Mouse (Mus musculus) bone marrow macrophage, adult 2 months (primary cell): Measurements from ENCODE around the gene Clns1a. TPM values are rescaled to one million over a fixed set of nuclear protein-coding genes. Genes with fewer than 3 reads are reported as not detected.

Experiments
- H3K27ac ChIP-seq: 2 replicates; pipeline ENCODE4 v1.5.1; 2012; ENCODE audit warnings: low read depth, low read length; ENCODE audit not compliant: insufficient read depth
- H3K4me1 ChIP-seq: 2 replicates; pipeline ENCODE4 v1.6.1; 2012; ENCODE audit warnings: low read length; ENCODE audit not compliant: control insufficient read depth, insufficient read depth
- H3K4me3 ChIP-seq: 2 replicates; pipeline ENCODE4 v1.5.1; 2012; ENCODE audit warnings: mild to moderate bottlenecking, low read length, moderate library complexity; ENCODE audit not compliant: insufficient read depth
- CTCF ChIP-seq: IDR thresholded peaks from 2 replicates; pipeline ENCODE4 v1.5.1; 2012; ENCODE audit warnings: low read depth, mild to moderate bottlenecking, low read length, moderate library complexity
- POLR2A ChIP-seq: IDR thresholded peaks from 2 replicates; pipeline ENCODE4 v1.6.1; 2012; ENCODE audit warnings: mild to moderate bottlenecking, low read depth, low read length, borderline replicate concordance
- polyA plus RNA-seq: library from polyadenylated mRNA; stranded (reverse); fragments of >200 nt; gene quantifications from 2 replicates; pipeline ENCODE4 v1.2.4, GENCODE M21; 2012; ENCODE audit not compliant: missing spikeins, insufficient read depth, insufficient read length

Gene Clns1a
- polyA plus RNA-seq, 1 experiment = 41.0 TPM

DNA sequence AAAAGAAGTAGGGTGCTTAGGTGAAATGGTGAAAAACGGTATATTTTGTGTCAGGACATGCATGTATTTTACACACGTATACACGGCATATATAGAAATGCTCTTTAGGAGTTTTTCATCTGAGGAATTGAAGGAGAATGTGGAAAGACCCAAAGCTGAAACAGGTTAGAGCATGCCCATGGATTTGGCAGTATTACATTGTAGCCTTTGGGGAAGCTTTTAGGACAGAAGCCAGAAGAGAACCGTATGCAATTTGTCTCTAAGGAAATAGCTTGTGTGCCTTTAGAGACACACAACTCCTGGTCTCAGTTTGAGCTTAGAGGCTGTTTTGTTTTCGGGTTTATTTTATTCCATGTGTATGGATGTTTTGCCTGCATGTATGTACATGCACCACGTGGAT, 4.7 kb downstream of the Clns1a start:
- Histone ChIP-seq H3K27ac (no peak overlapping the region), H3K4me1 (peaks cover 8% of the 10 kb centered on the region), H3K4me3 (no peak overlapping the region)
- no peak for TF ChIP-seq CTCF

DNA sequence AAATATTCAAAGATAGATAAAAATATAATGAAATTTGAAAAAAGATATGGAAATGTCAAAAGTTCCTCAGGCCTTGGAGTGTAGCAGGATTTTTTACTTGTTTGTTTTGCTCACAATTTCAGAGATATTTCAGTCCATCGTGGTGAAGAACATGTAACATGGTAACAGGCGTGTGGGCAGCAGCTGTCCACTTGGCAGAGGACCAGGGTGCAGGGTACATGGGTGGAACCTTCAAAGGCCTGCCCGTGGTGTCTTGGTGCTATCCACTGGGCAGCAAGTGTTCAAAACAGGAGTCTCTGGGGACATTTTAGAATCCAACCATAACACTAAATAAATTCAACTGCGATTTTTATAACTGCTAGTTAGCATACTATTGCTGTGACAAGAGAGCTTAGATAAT, 10.7 kb downstream of the Clns1a start:
- Histone ChIP-seq H3K27ac (no peak overlapping the region), H3K4me1 (peaks cover 20% of the 10 kb centered on the region), H3K4me3 (no peak overlapping the region)
- TF ChIP-seq CTCF (no peak), POLR2A (no peak)

DNA sequence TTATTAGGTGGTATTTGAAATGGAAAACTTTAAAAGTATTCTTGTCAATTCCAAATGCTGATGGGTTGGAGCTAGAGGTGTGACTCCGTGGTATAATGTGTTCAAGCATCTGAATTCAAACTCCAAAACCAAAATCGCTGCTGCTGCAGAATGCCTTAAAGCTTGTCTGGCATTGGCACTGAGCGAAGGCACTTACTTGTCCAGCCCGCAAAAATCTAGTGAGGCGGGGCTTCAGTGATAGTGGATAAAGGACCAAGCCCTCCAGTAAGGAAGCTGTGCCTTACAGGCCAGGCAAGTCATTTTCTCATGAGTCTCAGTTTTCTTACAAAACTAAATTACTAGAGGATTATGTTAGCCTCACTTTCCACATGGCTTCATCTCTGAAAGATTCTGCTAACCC, 11.4 kb downstream of the Clns1a start:
- Histone ChIP-seq H3K27ac (no peak overlapping the region), H3K4me1 (peaks cover 21% of the 10 kb centered on the region), H3K4me3 (no peak overlapping the region)
- TF ChIP-seq POLR2A (no peak), CTCF (no peak)

DNA sequence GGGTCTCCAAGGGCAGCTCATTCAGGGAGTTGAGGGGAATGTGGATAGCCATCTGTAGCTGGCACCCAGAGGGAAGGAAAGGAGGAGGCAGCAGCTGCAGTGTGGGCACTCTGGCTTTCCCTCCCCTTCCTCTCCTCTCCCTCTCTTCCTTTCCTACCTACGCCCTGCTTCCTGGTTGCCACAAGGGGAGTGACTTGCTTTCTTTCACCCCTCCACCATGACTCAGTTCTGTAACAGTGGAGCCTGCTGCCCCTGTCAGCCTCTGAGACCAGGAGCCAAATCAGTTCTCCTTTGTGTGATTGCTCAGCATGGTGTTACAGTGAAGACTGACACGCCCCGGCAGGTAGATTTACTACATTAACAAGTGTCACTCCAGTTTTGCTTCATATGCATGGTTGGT, 12.8 kb downstream of the Clns1a start:
- Histone ChIP-seq H3K4me1 (peaks cover 21% of the 10 kb centered on the region), H3K27ac (no peak overlapping the region; the same call in 1 of the 2 replicates), H3K4me3 (no peak overlapping the region)
- no peak for TF ChIP-seq POLR2A
- TF ChIP-seq CTCF = no peak

- Histone ChIP-seq H3K4me3 (no peak overlapping the region), H3K4me1 (peaks cover 5% of the 10 kb centered on the region; the same call in 1 of the 2 replicates), H3K27ac (no peak overlapping the region)
- no peak for TF ChIP-seq POLR2A
- no peak for TF ChIP-seq CTCF
Observed at GRCm38 (mm10) chr7:97714651-97715050, 18.2 kb downstream of the Clns1a start.

- Histone ChIP-seq H3K27ac (no peak overlapping the region), H3K4me3 (no peak overlapping the region)
- no peak for TF ChIP-seq POLR2A
- TF ChIP-seq CTCF = no peak
Observed at GRCm38 (mm10) chr7:97717326-97717725, 20.9 kb downstream of the Clns1a start.

GRCm38 (mm10) chr7:97719078-97719477, 22.6 kb downstream of the Clns1a start:
- TF ChIP-seq POLR2A (no peak), CTCF (no peak)
- Histone ChIP-seq H3K4me3 (no peak overlapping the region), H3K4me1 (no peaks in the 10 kb centered on the region), H3K27ac (no peak overlapping the region)

More at GRCm38 (mm10) chr7:97717326-97717725, 20.9 kb downstream of the Clns1a start:
- H3K4me1 ChIP-seq = peaks cover 5% of the 10 kb centered on the region; the same call in 1 of the 2 replicates

DNA sequence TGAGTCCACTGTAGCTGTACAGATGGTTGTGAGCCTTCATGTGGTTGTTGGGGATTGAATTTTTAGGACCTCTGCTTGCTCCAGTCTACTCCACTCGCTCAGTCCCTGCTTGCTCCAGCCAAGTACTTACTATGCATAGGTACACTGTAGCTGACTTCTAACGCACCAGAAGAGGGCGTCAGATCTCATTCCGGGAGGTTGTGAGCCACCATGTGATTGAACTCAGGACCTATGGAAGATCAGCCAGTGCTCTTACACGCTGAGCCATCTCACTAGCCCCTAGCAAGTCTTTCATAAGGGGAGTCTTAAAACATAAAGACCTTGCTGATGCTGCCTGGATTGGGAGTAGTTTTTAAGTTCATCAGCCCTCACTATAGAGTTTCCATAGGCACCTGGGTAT, 23.7 kb downstream of the Clns1a start:
- no peak overlapping the region for H3K27ac ChIP-seq
- H3K4me1 ChIP-seq = no peaks in the 10 kb centered on the region
- H3K4me3 ChIP-seq = no peak overlapping the region
- no peak for TF ChIP-seq CTCF
- TF ChIP-seq POLR2A = no peak

DNA sequence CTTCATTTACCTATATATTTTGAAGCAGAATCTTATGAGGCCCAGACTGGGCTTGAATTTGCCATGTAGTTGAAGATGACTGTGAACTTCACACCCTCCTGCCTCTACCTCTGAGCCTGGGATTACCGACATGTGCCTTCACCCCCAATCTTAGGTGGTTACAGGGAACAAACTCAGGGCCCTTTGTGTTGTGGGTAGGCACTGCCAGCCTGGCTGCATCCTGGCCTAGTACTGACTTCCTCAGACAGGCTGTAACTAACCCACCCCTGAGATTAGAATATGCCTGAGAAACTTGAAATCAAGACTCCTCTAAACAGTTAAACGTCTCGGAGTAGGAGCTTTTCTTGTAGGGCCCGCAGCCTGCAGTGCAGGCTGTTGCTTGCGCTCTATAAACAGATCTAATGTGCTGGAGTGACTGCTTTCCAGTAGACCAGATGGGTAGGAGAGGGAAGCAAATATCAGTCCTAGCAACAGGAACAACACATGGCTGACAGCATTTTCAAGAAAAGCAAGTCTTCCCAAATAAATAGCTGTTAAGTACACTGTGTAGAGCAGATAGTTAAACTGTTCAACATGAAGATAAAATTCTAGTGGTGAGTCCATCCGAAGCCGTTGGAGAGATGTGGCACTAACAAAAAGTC, 26.0 kb downstream of the Clns1a start:
- Histone ChIP-seq H3K4me1 (no peaks in the 10 kb centered on the region), H3K4me3 (no peak overlapping the region), H3K27ac (no peak overlapping the region)
- TF ChIP-seq POLR2A (no peak), CTCF (no peak)

GRCm38 (mm10) chr7:97723646-97724538, 27.5 kb downstream of the Clns1a start:
- H3K4me1 ChIP-seq = no peaks in the 10 kb centered on the region
- no peak for TF ChIP-seq POLR2A
- no peak for TF ChIP-seq CTCF
- H3K27ac ChIP-seq = no peak overlapping the region
- no peak overlapping the region for H3K4me3 ChIP-seq
